In the genomic region with DNA sequence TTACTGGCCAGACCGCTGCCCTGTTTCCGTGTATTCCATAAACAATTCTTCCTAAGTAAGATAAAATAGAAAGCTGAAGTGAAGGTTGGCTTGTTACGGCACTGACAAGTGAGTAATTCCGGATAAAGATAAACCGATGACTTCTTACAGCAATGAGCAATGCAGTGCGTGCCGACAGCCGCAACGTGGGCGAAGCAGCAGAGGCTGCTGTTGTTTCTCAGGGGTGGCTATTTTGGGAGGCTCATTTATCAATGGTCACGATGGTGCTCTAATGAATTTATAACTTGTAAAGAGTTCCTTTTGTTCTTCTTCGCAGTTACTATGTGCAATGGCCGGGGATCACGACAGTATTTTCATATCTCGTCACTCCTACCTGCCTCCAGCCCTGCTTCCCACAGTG, we compare ENCODE assay signal across 23 mouse cellular contexts. TPM values are rescaled to one million over a fixed set of nuclear protein-coding genes. Genes with fewer than 3 reads are reported as not detected.
DNase-seq lines count a peak whose midpoint lies in the region; ATAC-seq and TF ChIP-seq lines count a peak whose summit lies in the region.
"Had no signal": no experiment of that assay in that cellular context is flagged by ENCODE, and none has a peak within 500 bp of the region (broad histone marks: within the 10 kb centered on the region; RNA-seq: fewer than 3 reads in every experiment).

No protein-coding gene starts in this region.

- H3K27me3 ChIP-seq in kidney, adult 2 months (replicated peaks; ENCODE audit: control insufficient read depth, insufficient read depth, low read length), result no peaks in the 10 kb centered on the region
- no peaks in the 10 kb centered on the region for H3K27me3 ChIP-seq in forebrain, embryonic 11.5 days (ENCODE audit: control insufficient read depth, insufficient read depth, low read length)

- H3K27ac ChIP-seq in kidney, adult 2 months (ENCODE audit: insufficient read depth, low read depth, low read length), result no peak overlapping the region
- H3K27ac ChIP-seq in forebrain, embryonic 11.5 days (ENCODE audit: low read depth, low read length), result no peak overlapping the region
- H3K27ac ChIP-seq: forebrain, embryonic 13.5 days; neural tube, embryonic 15.5 days had no signal

- H3K4me3 ChIP-seq in kidney, adult 2 months (ENCODE audit: insufficient read depth, low read depth, low read length), result no peak overlapping the region
- H3K4me3 ChIP-seq in forebrain, embryonic 11.5 days (ENCODE audit: low read depth, low read length), result no peak overlapping the region
- H3K4me3 ChIP-seq: forebrain, embryonic 13.5 days; neural tube, embryonic 15.5 days had no signal

- no peaks in the 10 kb centered on the region for H3K9me3 ChIP-seq in forebrain, embryonic 11.5 days (ENCODE audit: control insufficient read depth, low read length)
- H3K9me3 ChIP-seq: neural tube, embryonic 15.5 days had no signal

- no peaks in the 10 kb centered on the region for H3K4me1 ChIP-seq in kidney, adult 2 months (ENCODE audit: control insufficient read depth, insufficient read depth, low read length)
- H3K4me1 ChIP-seq in forebrain, embryonic 11.5 days (replicated peaks; ENCODE audit: control insufficient read depth, insufficient read depth, low read length), result no peaks in the 10 kb centered on the region
- H3K4me1 ChIP-seq: neural tube, embryonic 15.5 days had no signal

- no peaks in the 10 kb centered on the region for H3K36me3 ChIP-seq in kidney, adult 2 months (ENCODE audit: control insufficient read depth, insufficient read depth, low read length)
- no peaks in the 10 kb centered on the region for H3K36me3 ChIP-seq in forebrain, embryonic 11.5 days (ENCODE audit: control insufficient read depth, insufficient read depth, low read length)
- H3K36me3 ChIP-seq: neural tube, embryonic 15.5 days had no signal

- H3K9ac ChIP-seq in forebrain, embryonic 11.5 days (ENCODE audit: low read length), result no peak overlapping the region
- H3K9ac ChIP-seq: forebrain, embryonic 13.5 days; neural tube, embryonic 15.5 days had no signal

- TF ChIP-seq POLR2A in kidney, adult 2 months (IDR thresholded peaks at IDR 0.05; ENCODE audit: low read depth, low read length), result no peak

- WGBS in kidney, adult 2 months, result 69% methylated on average over 15 of the region's 15 CpGs
- 90% methylated on average over 15 of the region's 15 CpGs for WGBS in forebrain, embryonic 11.5 days

- peak; percentile 61 to 76 for DNase-seq in frontal cortex, adult 2 months (ENCODE audit: extremely low spot score in 1 of 2, low spot score in 1 of 2)
- DNase-seq in frontal cortex, postnatal 25 days (ENCODE audit: low spot score in 2 of 2), result no peak
- DNase-seq in layer of hippocampus, adult 11-12 months (ENCODE audit: low spot score), result peak; percentile 39
- no peak for DNase-seq in layer of hippocampus, adult 9-10 months (ENCODE audit: low spot score)
- DNase-seq in brain, adult 2 months (ENCODE audit: low read depth, low spot score), result peak; percentile 86
- DNase-seq in layer of hippocampus, postnatal 36 days, result peak; percentile 45 to 67
- no peak for DNase-seq in kidney, adult 2 months
- DNase-seq in forebrain, embryonic 11.5 days (ENCODE audit: low spot score), result no peak
- DNase-seq: B cell, adult 2 months; cerebellum, adult 9-10 months; gastrocnemius, postnatal 10 days; liver; lung, adult 18-20 months; lung, postnatal 36 days; retina, postnatal 1 day; thymus, adult 2 months had no signal

- no peak overlapping the region for H3K4me2 ChIP-seq in forebrain, embryonic 11.5 days (ENCODE audit: low read depth, low read length, severe bottlenecking)
- H3K4me2 ChIP-seq: forebrain, embryonic 13.5 days; midbrain, embryonic 11.5 days; neural tube, embryonic 15.5 days had no signal

- ATAC-seq in forebrain, embryonic 11.5 days (replicated peaks; ENCODE audit: low FRiP score), result no peak
- ATAC-seq: forebrain, embryonic 13.5 days; inflammation-experienced regulatory T-cells, adult 6 months; Patski had no signal

- no peak for TF ChIP-seq CTCF in kidney, adult 2 months (conservative IDR thresholded peaks at IDR 0.05; ENCODE audit: insufficient read depth, insufficient read length, low read depth, low read length)

RNA-seq across cellular contexts. Expression of gene Hpcal4, which starts 18.9 kb away (rescaled TPM):
- 523 and 615 TPM in 2 replicates for polyA plus RNA-seq in frontal cortex, adult 2 months (2012; rRNA removed)
- total RNA-seq in layer of hippocampus, postnatal 36 days (2021), result 100 to 1,000 TPM; 495 to 526 TPM
- 0.75 and 0.83 TPM in 2 replicates for polyA plus RNA-seq in kidney, adult 2 months (2012; rRNA removed)
- polyA plus RNA-seq in forebrain, embryonic 11.5 days (2014; fragmentation: Nextera tagmentation; extraction: Ambion mirVana), result 0.41 and 0.60 TPM in 2 replicates
- polyA plus RNA-seq: inflammation-experienced regulatory T-cells, adult 6 months; Patski had no signal

RNA-seq across cellular contexts. Expression of gene Ppie, which starts 24.4 kb away (rescaled TPM):
- polyA plus RNA-seq in frontal cortex, adult 2 months (2012; rRNA removed), result 21.9 and 22.7 TPM in 2 replicates
- 10 to 100 TPM; 19.6 to 21.4 TPM for total RNA-seq in layer of hippocampus, postnatal 36 days (2021)
- 14.3 and 17.3 TPM in 2 replicates for polyA plus RNA-seq in kidney, adult 2 months (2012; rRNA removed)
- polyA plus RNA-seq in forebrain, embryonic 11.5 days (2014; fragmentation: Nextera tagmentation; extraction: Ambion mirVana), result 116 and 123 TPM in 2 replicates

RNA-seq across cellular contexts. Expression of gene Nt5c1a, which starts 37.1 kb away (rescaled TPM):
- polyA plus RNA-seq in frontal cortex, adult 2 months (2012; rRNA removed), result 3.2 and 3.8 TPM in 2 replicates
- 10 to 100 TPM; 13.4 to 14.5 TPM for total RNA-seq in layer of hippocampus, postnatal 36 days (2021)
- 0.91 and 0.94 TPM in 2 replicates for polyA plus RNA-seq in kidney, adult 2 months (2012; rRNA removed)
- not detected in 2 replicates for polyA plus RNA-seq in forebrain, embryonic 11.5 days (2014; fragmentation: Nextera tagmentation; extraction: Ambion mirVana)
- polyA plus RNA-seq: forebrain, embryonic 13.5 days; hindbrain, embryonic 11.5 days; inflammation-experienced regulatory T-cells, adult 6 months; kidney, embryonic 14.5 days; midbrain, embryonic 11.5 days; Patski had no signal

RNA-seq across cellular contexts. Expression of gene Oxct2b, which starts 48.1 kb away (rescaled TPM):
- 0.15 and 0.22 TPM in 2 replicates for polyA plus RNA-seq in frontal cortex, adult 2 months (2012; rRNA removed)
- not detected for total RNA-seq in layer of hippocampus, postnatal 36 days (2021)
- polyA plus RNA-seq in kidney, adult 2 months (2012; rRNA removed), result 0.11 TPM in 1 of 2 replicates, not detected in the other
- not detected in 2 replicates for polyA plus RNA-seq in forebrain, embryonic 11.5 days (2014; fragmentation: Nextera tagmentation; extraction: Ambion mirVana)
- total RNA-seq: gastrocnemius, postnatal 10 days had no signal
- polyA plus RNA-seq: forebrain, embryonic 13.5 days; inflammation-experienced regulatory T-cells, adult 6 months; Patski had no signal

RNA-seq across cellular contexts. Expression of gene Bmp8b, which starts 59.2 kb away (rescaled TPM):
- polyA plus RNA-seq in frontal cortex, adult 2 months (2012; rRNA removed), result 0.36 TPM in 2 replicates
- under 1 TPM in 1 of 2 experiments, not detected in 1; 0.42 TPM for total RNA-seq in layer of hippocampus, postnatal 36 days (2021)
- 0.03 and 0.14 TPM in 2 replicates for polyA plus RNA-seq in kidney, adult 2 months (2012; rRNA removed)
- 0.20 and 0.24 TPM in 2 replicates for polyA plus RNA-seq in forebrain, embryonic 11.5 days (2014; fragmentation: Nextera tagmentation; extraction: Ambion mirVana)
- total RNA-seq: gastrocnemius, postnatal 10 days had no signal
- polyA plus RNA-seq: hindbrain, embryonic 11.5 days; inflammation-experienced regulatory T-cells, adult 6 months had no signal

Comparison
In these comparisons a context has a peak if more than half of its experiments do, and no peak if none do; other contexts are left out.
1. DNase-seq: peak in frontal cortex, adult 2 months (2 of 2), layer of hippocampus, adult 11-12 months (single experiment), brain, adult 2 months (single experiment) and layer of hippocampus, postnatal 36 days (2 of 2); none in frontal cortex, postnatal 25 days (0 of 2), layer of hippocampus, adult 9-10 months (single experiment), kidney, adult 2 months (single experiment) and forebrain, embryonic 11.5 days (single experiment).
2. RNA of gene Hpcal4, which starts 18.9 kb away (polyA plus RNA-seq): 523 to 615 TPM in frontal cortex, adult 2 months; 0.75 to 0.83 TPM in kidney, adult 2 months and 0.41 to 0.60 TPM in forebrain, embryonic 11.5 days; every median in the first group is over 100 times any median in the second.